In the genomic region with DNA sequence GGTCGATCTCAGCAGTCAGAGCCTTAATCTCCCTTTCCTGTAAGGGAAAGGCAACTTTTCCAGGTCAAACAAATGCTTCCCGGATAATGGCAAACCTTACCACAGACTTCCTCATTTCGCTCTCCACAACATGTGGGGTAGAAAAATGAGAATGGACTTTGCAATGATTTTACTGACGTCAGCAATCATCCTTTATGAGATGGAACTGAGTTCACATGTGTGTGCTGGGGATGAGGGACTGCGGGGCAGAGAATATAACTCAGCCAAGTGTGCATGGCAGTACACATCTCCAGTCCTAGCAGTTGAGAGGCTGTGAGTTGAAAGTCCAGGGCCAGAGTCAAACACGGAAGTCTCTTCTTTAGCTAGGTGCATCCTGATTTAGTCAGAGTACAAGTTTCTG, we compare ENCODE assay signal across 9 mouse cellular contexts. TPM values are rescaled to one million over a fixed set of nuclear protein-coding genes. Genes with fewer than 3 reads are reported as not detected.
DNase-seq lines count a peak whose midpoint lies in the region; ATAC-seq and TF ChIP-seq lines count a peak whose summit lies in the region.
"Had no signal": no experiment of that assay in that cellular context is flagged by ENCODE, and none has a peak within 500 bp of the region (broad histone marks: within the 10 kb centered on the region; RNA-seq: fewer than 3 reads in every experiment).

No protein-coding gene starts in this region.

- no peaks in the 10 kb centered on the region for H3K9me3 ChIP-seq in embryonic facial prominence, embryonic 13.5 days
- H3K9me3 ChIP-seq in intestine, postnatal 0 days (ENCODE audit: control insufficient read depth): no peaks in the 10 kb centered on the region
- no peaks in the 10 kb centered on the region for H3K9me3 ChIP-seq in neural tube, embryonic 12.5 days

- peaks cover 38% of the 10 kb centered on the region for H3K36me3 ChIP-seq in embryonic facial prominence, embryonic 13.5 days
- peaks cover 31% of the 10 kb centered on the region for H3K36me3 ChIP-seq in intestine, postnatal 0 days (ENCODE audit: control insufficient read depth, insufficient read depth)
- H3K36me3 ChIP-seq in neural tube, embryonic 12.5 days: peaks cover 30% of the 10 kb centered on the region

- intact Hi-C loops in left cerebral cortex, adult 2 months (cut with DNase I): loop anchor here (5.0 kb wide), 1 partner anchor 66 kb away; the partner anchor contains the start of gene Pank3
- intact Hi-C loops in left cerebral cortex, postnatal 14 days (cut with DNase I): loop anchor here (5.0 kb wide), 2 partner anchors 56 to 169 kb away; no protein-coding TSS in a partner anchor

- H3K4me2 ChIP-seq in embryonic facial prominence, embryonic 13.5 days: peak overlapping the region; percentile 78
- H3K4me2 ChIP-seq in intestine, postnatal 0 days (replicated peaks; ENCODE audit: low read depth): peak overlapping the region; percentile 73
- H3K4me2 ChIP-seq in neural tube, embryonic 12.5 days (replicated peaks): peak overlapping the region; percentile 64

- H3K9ac ChIP-seq in embryonic facial prominence, embryonic 13.5 days: peak overlapping the region; percentile 93
- H3K9ac ChIP-seq in intestine, postnatal 0 days (ENCODE audit: low read depth, low read length): 0 out of 2 replicates have a peak overlapping the region, but pooled peaks have one; percentile 86
- H3K9ac ChIP-seq in neural tube, embryonic 12.5 days: peak overlapping the region; percentile 76; the same call in 1 of the 2 replicates

- H3K27ac ChIP-seq in left cerebral cortex, adult 2 months: no peak overlapping the region
- H3K27ac ChIP-seq in embryonic facial prominence, embryonic 13.5 days: no peak overlapping the region
- H3K27ac ChIP-seq in intestine, postnatal 0 days (ENCODE audit: low read depth, low read length): peak overlapping the region; percentile 89; the same call in 1 of the 2 replicates
- no peak overlapping the region for H3K27ac ChIP-seq in neural tube, embryonic 12.5 days

- WGBS in embryonic facial prominence, embryonic 13.5 days: 83% methylated on average over 6 of the region's 6 CpGs
- 36% methylated on average over 6 of the region's 6 CpGs for whole genome bisulfite sequencing in intestine, postnatal 0 days
- WGBS in neural tube, embryonic 12.5 days: 89% methylated on average over 6 of the region's 6 CpGs

- DNase-seq in left cerebral cortex, adult 2 months (ENCODE audit: extremely low spot score in 1 of 2, low spot score in 2 of 2): no peak
- DNase-seq in left cerebral cortex, postnatal 14 days (ENCODE audit: low spot score in 2 of 2): no peak
- DNase-seq in urinary bladder, postnatal 25 days (ENCODE audit: low spot score): no peak
- DNase-seq in ovary, postnatal 10 days (ENCODE audit: low spot score): no peak
- DNase-seq in thymus, adult 18-20 months: no peak

- no peaks in the 10 kb centered on the region for H3K27me3 ChIP-seq in embryonic facial prominence, embryonic 13.5 days
- H3K27me3 ChIP-seq in intestine, postnatal 0 days (replicated peaks; ENCODE audit: control insufficient read depth, insufficient read depth, low read length): no peaks in the 10 kb centered on the region
- no peaks in the 10 kb centered on the region for H3K27me3 ChIP-seq in neural tube, embryonic 12.5 days (replicated peaks)

- peaks cover 8% of the 10 kb centered on the region for H3K4me1 ChIP-seq in embryonic facial prominence, embryonic 13.5 days
- no peaks in the 10 kb centered on the region for H3K4me1 ChIP-seq in intestine, postnatal 0 days (replicated peaks; ENCODE audit: control insufficient read depth, insufficient read depth, low read length)
- peaks cover 8% of the 10 kb centered on the region for H3K4me1 ChIP-seq in neural tube, embryonic 12.5 days

- TF ChIP-seq CTCF in left cerebral cortex, adult 2 months (IDR thresholded peaks at IDR 0.05): no peak
- no peak for TF ChIP-seq CTCF in intestine, postnatal 0 days (IDR thresholded peaks at IDR 0.05; ENCODE audit: low read depth)

- ATAC-seq in embryonic facial prominence, embryonic 13.5 days (ENCODE audit: insufficient number of reproducible peaks, insufficient read depth, low FRiP score, low TSS enrichment, low read depth): no peak
- peak; percentile 73 for ATAC-seq in intestine, postnatal 0 days
- no peak for ATAC-seq in neural tube, embryonic 12.5 days (ENCODE audit: low FRiP score, low read depth)

- H3K4me3 ChIP-seq in left cerebral cortex, adult 2 months: peak overlapping the region; percentile 88
- H3K4me3 ChIP-seq in embryonic facial prominence, embryonic 13.5 days: peak overlapping the region; percentile 98
- peak overlapping the region; percentile 91 for H3K4me3 ChIP-seq in intestine, postnatal 0 days (ENCODE audit: low read depth, low read length)
- H3K4me3 ChIP-seq in neural tube, embryonic 12.5 days: peak overlapping the region; percentile 89; the same call in 1 of the 2 replicates

RNA-seq across cellular contexts. Expression of gene Rars, which starts 1.0 kb away (rescaled TPM):
- total RNA-seq in left cerebral cortex, adult 2 months (2021): 10 to 100 TPM; 46.8 to 48.4 TPM
- total RNA-seq in left cerebral cortex, postnatal 14 days (2021): 10 to 100 TPM; 45.4 to 47.9 TPM
- 79.3 and 81.0 TPM in 2 replicates for polyA plus RNA-seq in embryonic facial prominence, embryonic 13.5 days (2015; fragmentation: Nextera tagmentation; extraction: Ambion mirVana)
- 82.3 and 82.7 TPM in 2 replicates for polyA plus RNA-seq in intestine, postnatal 0 days (2015; fragmentation: Nextera tagmentation; extraction: Ambion mirVana)
- 78.8 and 91.6 TPM in 2 replicates for polyA plus RNA-seq in neural tube, embryonic 12.5 days (2016; fragmentation: Nextera tagmentation; extraction: Ambion mirVana)

RNA-seq across cellular contexts. Expression of gene Fbll1, which starts 34.6 kb away (rescaled TPM):
- 10 to 100 TPM; 41.4 to 42.3 TPM for total RNA-seq in left cerebral cortex, adult 2 months (2021)
- 10 to 100 TPM; 48.7 to 50.3 TPM for total RNA-seq in left cerebral cortex, postnatal 14 days (2021)
- polyA plus RNA-seq in embryonic facial prominence, embryonic 13.5 days (2015; fragmentation: Nextera tagmentation; extraction: Ambion mirVana): 0.22 and 0.29 TPM in 2 replicates
- 0.58 and 0.69 TPM in 2 replicates for polyA plus RNA-seq in intestine, postnatal 0 days (2015; fragmentation: Nextera tagmentation; extraction: Ambion mirVana)
- 16.0 and 16.4 TPM in 2 replicates for polyA plus RNA-seq in neural tube, embryonic 12.5 days (2016; fragmentation: Nextera tagmentation; extraction: Ambion mirVana)
- total RNA-seq: heart, adult 8-10 months had no signal

Comparison
In these comparisons a context has a peak if more than half of its experiments do, and no peak if none do; other contexts are left out.
1. RNA of gene Fbll1, which starts 34.6 kb away (polyA plus RNA-seq): 16.0 to 16.4 TPM in neural tube, embryonic 12.5 days; 0.58 to 0.69 TPM in intestine, postnatal 0 days and 0.22 to 0.29 TPM in embryonic facial prominence, embryonic 13.5 days; every median in the first group is over 10 times any median in the second.
2. Peak in every context shown above with its lines, with median percentiles within 50 percentile points of each other: H3K4me3 ChIP-seq, H3K4me2 ChIP-seq and H3K9ac ChIP-seq.